ENCODE assay signal across 8 mouse cellular contexts in genomic region chr2:84840016-84840747, GRCm38 (mm10). TPM values are rescaled to one million over a fixed set of nuclear protein-coding genes. Genes with fewer than 3 reads are reported as not detected.
DNase-seq lines count a peak whose midpoint lies in the region; ATAC-seq and TF ChIP-seq lines count a peak whose summit lies in the region.

No protein-coding gene starts in this region.

- no peaks in the 10 kb centered on the region for H3K9me3 ChIP-seq in intestine, embryonic 15.5 days
- H3K9me3 ChIP-seq in liver, postnatal 0 days (ENCODE audit: low read length): no peaks in the 10 kb centered on the region
- no peaks in the 10 kb centered on the region for H3K9me3 ChIP-seq in neural tube, embryonic 14.5 days (ENCODE audit: control insufficient read depth, low read length)

- no peaks in the 10 kb centered on the region for H3K36me3 ChIP-seq in intestine, embryonic 15.5 days
- peaks cover 18% of the 10 kb centered on the region for H3K36me3 ChIP-seq in liver, postnatal 0 days (replicated peaks; ENCODE audit: insufficient read depth, low read length)
- H3K36me3 ChIP-seq in neural tube, embryonic 14.5 days (ENCODE audit: control insufficient read depth, insufficient read depth, low read length): no peaks in the 10 kb centered on the region

- no peaks in the 10 kb centered on the region for H3K27me3 ChIP-seq in intestine, embryonic 15.5 days (replicated peaks)
- H3K27me3 ChIP-seq in liver, postnatal 0 days (ENCODE audit: insufficient read depth, low read length): no peaks in the 10 kb centered on the region
- H3K27me3 ChIP-seq in neural tube, embryonic 14.5 days (ENCODE audit: control insufficient read depth, insufficient read depth, low read length): peaks cover 27% of the 10 kb centered on the region; the same call in 1 of the 2 replicates

- no peak for TF ChIP-seq CTCF in liver, postnatal 0 days (IDR thresholded peaks at IDR 0.05; ENCODE audit: low read depth)

- peak; percentile 83 for ATAC-seq in granulocyte monocyte progenitor cell, adult 5-6 weeks (replicated peaks; ENCODE audit: poor library complexity, severe bottlenecking)
- peak; percentile 88 for ATAC-seq in intestine, embryonic 15.5 days
- peak; percentile 51 for ATAC-seq in liver, postnatal 0 days
- peak; percentile 85 for ATAC-seq in neural tube, embryonic 14.5 days (ENCODE audit: low read depth)

- H3K9ac ChIP-seq in intestine, embryonic 15.5 days: peak overlapping the region; percentile 77
- H3K9ac ChIP-seq in liver, postnatal 0 days (replicated peaks): peak overlapping the region; percentile 97
- H3K9ac ChIP-seq in neural tube, embryonic 14.5 days (replicated peaks; ENCODE audit: low read depth, low read length): peak overlapping the region; percentile 25

- DNase-seq in NIH3T3 (ENCODE audit: low read depth): peak; percentile 84
- peak; percentile 91 for DNase-seq in embryo, embryonic 10.5 days (ENCODE audit: low spot score)
- DNase-seq in liver, postnatal 0 days: peak; percentile 82
- DNase-seq in thymus, postnatal 25 days: peak; percentile 76
- DNase-seq in layer of hippocampus, adult 9-10 months (ENCODE audit: low spot score): no peak

- 0 out of 2 replicates have a peak, but pooled peaks have one; percentile 9 for TF ChIP-seq EP300 in liver, postnatal 0 days (IDR thresholded peaks at IDR 0.05; ENCODE audit: low read depth)

- peaks cover 29% of the 10 kb centered on the region for H3K4me1 ChIP-seq in intestine, embryonic 15.5 days (replicated peaks)
- H3K4me1 ChIP-seq in liver, postnatal 0 days (ENCODE audit: insufficient read depth): peaks cover 43% of the 10 kb centered on the region
- peaks cover 15% of the 10 kb centered on the region for H3K4me1 ChIP-seq in neural tube, embryonic 14.5 days (ENCODE audit: control insufficient read depth, insufficient read depth, low read length)

- peak overlapping the region; percentile 97 for H3K4me2 ChIP-seq in intestine, embryonic 15.5 days (replicated peaks)
- peak overlapping the region; percentile 89 for H3K4me2 ChIP-seq in liver, postnatal 0 days (ENCODE audit: low read depth, low read length)
- peak overlapping the region; percentile 96 for H3K4me2 ChIP-seq in neural tube, embryonic 14.5 days (ENCODE audit: low read depth, low read length)

- peak overlapping the region; percentile 60 for H3K4me3 ChIP-seq in intestine, embryonic 15.5 days (replicated peaks)
- H3K4me3 ChIP-seq in liver, postnatal 0 days (ENCODE audit: low read depth, low read length): peak overlapping the region; percentile 89
- peak overlapping the region; percentile 48 for H3K4me3 ChIP-seq in neural tube, embryonic 14.5 days (ENCODE audit: low read depth, low read length)

- peak overlapping the region; percentile 91 for H3K27ac ChIP-seq in intestine, embryonic 15.5 days
- peak overlapping the region; percentile 93 for H3K27ac ChIP-seq in liver, postnatal 0 days (ENCODE audit: low read depth)
- H3K27ac ChIP-seq in neural tube, embryonic 14.5 days (ENCODE audit: low read depth, low read length): no peak overlapping the region

- under 1% methylated on average over 54 of the region's 54 CpGs for WGBS in intestine, embryonic 15.5 days
- under 1% methylated on average over 54 of the region's 54 CpGs for WGBS in liver, postnatal 0 days (ENCODE audit: insufficient replicate concordance)
- under 1% methylated on average over 50 of the region's 54 CpGs for WGBS in neural tube, embryonic 14.5 days

RNA-seq across cellular contexts. Expression of gene Slc43a1, which starts 1.5 kb away (rescaled TPM):
- 14.6 and 23.4 TPM in 2 replicates for total RNA-seq in granulocyte monocyte progenitor cell, adult 5-6 weeks (2014; fragmentation: Nextera tagmentation)
- 11.5 and 11.8 TPM in 2 replicates for total RNA-seq in granulocyte monocyte progenitor cell, adult 5-6 weeks (2017)
- 15.0 and 16.3 TPM in 2 replicates for polyA plus RNA-seq in intestine, embryonic 15.5 days (2015; fragmentation: Nextera tagmentation; extraction: Ambion mirVana)
- polyA plus RNA-seq in liver, postnatal 0 days (2015; fragmentation: Nextera tagmentation; extraction: Ambion mirVana): 67.8 and 74.2 TPM in 2 replicates
- 0.63 and 1.8 TPM in 2 replicates for polyA plus RNA-seq in neural tube, embryonic 14.5 days (2014; fragmentation: Nextera tagmentation; extraction: Ambion mirVana)

RNA-seq across cellular contexts. Expression of gene Timm10, which starts 13.4 kb away (rescaled TPM):
- 52.3 and 76.6 TPM in 2 replicates for total RNA-seq in granulocyte monocyte progenitor cell, adult 5-6 weeks (2014; fragmentation: Nextera tagmentation)
- total RNA-seq in granulocyte monocyte progenitor cell, adult 5-6 weeks (2017): 32.2 and 34.6 TPM in 2 replicates
- 56.1 and 67.2 TPM in 2 replicates for polyA plus RNA-seq in intestine, embryonic 15.5 days (2015; fragmentation: Nextera tagmentation; extraction: Ambion mirVana)
- polyA plus RNA-seq in liver, postnatal 0 days (2015; fragmentation: Nextera tagmentation; extraction: Ambion mirVana): 59.8 and 63.9 TPM in 2 replicates
- polyA plus RNA-seq in neural tube, embryonic 14.5 days (2014; fragmentation: Nextera tagmentation; extraction: Ambion mirVana): 63.8 and 89.4 TPM in 2 replicates

RNA-seq across cellular contexts. Expression of gene Smtnl1, which starts 17.7 kb away (rescaled TPM):
- total RNA-seq in granulocyte monocyte progenitor cell, adult 5-6 weeks (2014; fragmentation: Nextera tagmentation): not detected in 2 replicates
- not detected in 2 replicates for total RNA-seq in granulocyte monocyte progenitor cell, adult 5-6 weeks (2017)
- polyA plus RNA-seq in intestine, embryonic 15.5 days (2015; fragmentation: Nextera tagmentation; extraction: Ambion mirVana): 0.08 and 0.13 TPM in 2 replicates
- 0.15 and 0.98 TPM in 2 replicates for polyA plus RNA-seq in liver, postnatal 0 days (2015; fragmentation: Nextera tagmentation; extraction: Ambion mirVana)
- polyA plus RNA-seq in neural tube, embryonic 14.5 days (2014; fragmentation: Nextera tagmentation; extraction: Ambion mirVana): not detected in 2 replicates

RNA-seq across cellular contexts. Expression of gene Ube2l6, which starts 41.6 kb away (rescaled TPM):
- 5.6 and 6.3 TPM in 2 replicates for total RNA-seq in granulocyte monocyte progenitor cell, adult 5-6 weeks (2014; fragmentation: Nextera tagmentation)
- total RNA-seq in granulocyte monocyte progenitor cell, adult 5-6 weeks (2017): 4.0 and 7.1 TPM in 2 replicates
- 46.5 TPM in 2 replicates for polyA plus RNA-seq in intestine, embryonic 15.5 days (2015; fragmentation: Nextera tagmentation; extraction: Ambion mirVana)
- polyA plus RNA-seq in liver, postnatal 0 days (2015; fragmentation: Nextera tagmentation; extraction: Ambion mirVana): 276 and 305 TPM in 2 replicates
- polyA plus RNA-seq in neural tube, embryonic 14.5 days (2014; fragmentation: Nextera tagmentation; extraction: Ambion mirVana): 16.3 and 16.7 TPM in 2 replicates

RNA-seq across cellular contexts. Expression of gene Rtn4rl2, which starts 46.3 kb away (rescaled TPM):
- total RNA-seq in granulocyte monocyte progenitor cell, adult 5-6 weeks (2014; fragmentation: Nextera tagmentation): not detected in 2 replicates
- not detected in 2 replicates for total RNA-seq in granulocyte monocyte progenitor cell, adult 5-6 weeks (2017)
- polyA plus RNA-seq in intestine, embryonic 15.5 days (2015; fragmentation: Nextera tagmentation; extraction: Ambion mirVana): 1.2 and 1.7 TPM in 2 replicates
- polyA plus RNA-seq in liver, postnatal 0 days (2015; fragmentation: Nextera tagmentation; extraction: Ambion mirVana): 0.14 and 0.31 TPM in 2 replicates
- 1.8 and 4.9 TPM in 2 replicates for polyA plus RNA-seq in neural tube, embryonic 14.5 days (2014; fragmentation: Nextera tagmentation; extraction: Ambion mirVana)

Comparison
In these comparisons a context has a peak if more than half of its experiments do, and no peak if none do; other contexts are left out.
1. H3K9ac ChIP-seq: peak in every context shown above with its lines; median percentile 97 in liver, postnatal 0 days; 77 in intestine, embryonic 15.5 days; 25 in neural tube, embryonic 14.5 days.